Mouse (Mus musculus) ES-E14 (cell line): Measurements from ENCODE around the gene Tnfrsf1a. TPM values are rescaled to one million over a fixed set of nuclear protein-coding genes. Genes with fewer than 3 reads are reported as not detected.

Experiments used
- DNase-seq: peaks from one replicate; pipeline ENCODE4 v3.0.0-alpha.2; 2013; ENCODE audit warnings: low read depth, low spot score
- H3K27ac ChIP-seq: 2 replicates; pipeline ENCODE4 v1.5.1; 2012; ENCODE audit warnings: low read depth, mild to moderate bottlenecking, low read length, moderate library complexity, mixed read lengths; ENCODE audit not compliant: poor library complexity, insufficient read depth, severe bottlenecking
- H3K36me3 ChIP-seq: 2 replicates; pipeline ENCODE4 v1.6.1; 2012; ENCODE audit warnings: mild to moderate bottlenecking, low read length, moderate library complexity, mixed read lengths; ENCODE audit not compliant: control insufficient read depth, poor library complexity, insufficient read depth, severe bottlenecking
- H3K4me1 ChIP-seq, 2 experiments: fragments of 150-350 bp in 1 of 2; sonication (generic) in 1 of 2; 2 replicates each; pipeline ENCODE4 v1.6.1; 2012; ENCODE audit warnings: low read length in 2 of 2, mild to moderate bottlenecking in 1 of 2, mixed read lengths in 1 of 2; ENCODE audit not compliant: control insufficient read depth in 2 of 2, insufficient read depth in 2 of 2, poor library complexity in 1 of 2
- H3K4me3 ChIP-seq, 2 experiments: fragments of 150-350 bp in 1 of 2; sonication (generic) in 1 of 2; 2 replicates each; pipeline ENCODE4 v1.5.1; 2012; ENCODE audit warnings: low read length in 2 of 2, low read depth in 1 of 2, mild to moderate bottlenecking in 1 of 2, mixed read lengths in 1 of 2; ENCODE audit not compliant: insufficient read depth in 1 of 2, poor library complexity in 1 of 2, severe bottlenecking in 1 of 2
- H3K9ac ChIP-seq: 2 replicates; pipeline ENCODE4 v1.6.1; 2012; ENCODE audit warnings: low read depth, mild to moderate bottlenecking, low read length, mixed read lengths; ENCODE audit not compliant: poor library complexity, insufficient read depth, severe bottlenecking
- H3K9me3 ChIP-seq: fragments of 150-350 bp; sonication (generic); 2 replicates; pipeline ENCODE4 v1.6.1; 2012; ENCODE audit warnings: low read depth, mild to moderate bottlenecking, low read length; ENCODE audit not compliant: control insufficient read depth, insufficient read depth
- CHD2 ChIP-seq: IDR thresholded peaks from 2 replicates; pipeline ENCODE4 v1.6.1; 2014; ENCODE audit warnings: mild to moderate bottlenecking, low read depth, low read length, inconsistent platforms
- HCFC1 ChIP-seq: IDR thresholded peaks from 2 replicates; pipeline ENCODE4 v1.6.1; 2012; ENCODE audit warnings: low read length, inconsistent platforms, borderline replicate concordance; ENCODE audit not compliant: insufficient read depth
- MAFK ChIP-seq: IDR thresholded peaks from 2 replicates; pipeline ENCODE4 v1.6.1; 2014; ENCODE audit warnings: mild to moderate bottlenecking, low read depth, low read length, inconsistent platforms; ENCODE audit not compliant: insufficient read depth
- ZC3H11A ChIP-seq: IDR thresholded peaks from 2 replicates; pipeline ENCODE4 v1.6.1; 2012; ENCODE audit warnings: low read depth, mild to moderate bottlenecking, inconsistent platforms, low read length, borderline replicate concordance
- ZNF384 ChIP-seq: IDR thresholded peaks from 2 replicates; pipeline ENCODE4 v1.6.1; 2012; ENCODE audit warnings: low read depth, low read length, inconsistent platforms
- in situ Hi-C, 2 experiments: fragments of 600-800 bp; cut with MboI; formaldehyde crosslinking; loops; one replicate each; pipeline ENCODE4 v1.15.1; 2025; ENCODE audit warnings: low sequenced_read_pairs in 2 of 2, inconsistent platforms in 1 of 2; ENCODE audit not compliant: unreplicated experiment in 2 of 2
- total RNA-seq: library from RNA; depleted of rRNA; stranded (reverse); fragments of 300-350 nt; gene quantifications from 2 replicates; pipeline ENCODE4 v1.2.3, GENCODE M21; 2012

The Tnfrsf1a gene
- total RNA-seq, 1 experiment: 7.7 TPM

DNA sequence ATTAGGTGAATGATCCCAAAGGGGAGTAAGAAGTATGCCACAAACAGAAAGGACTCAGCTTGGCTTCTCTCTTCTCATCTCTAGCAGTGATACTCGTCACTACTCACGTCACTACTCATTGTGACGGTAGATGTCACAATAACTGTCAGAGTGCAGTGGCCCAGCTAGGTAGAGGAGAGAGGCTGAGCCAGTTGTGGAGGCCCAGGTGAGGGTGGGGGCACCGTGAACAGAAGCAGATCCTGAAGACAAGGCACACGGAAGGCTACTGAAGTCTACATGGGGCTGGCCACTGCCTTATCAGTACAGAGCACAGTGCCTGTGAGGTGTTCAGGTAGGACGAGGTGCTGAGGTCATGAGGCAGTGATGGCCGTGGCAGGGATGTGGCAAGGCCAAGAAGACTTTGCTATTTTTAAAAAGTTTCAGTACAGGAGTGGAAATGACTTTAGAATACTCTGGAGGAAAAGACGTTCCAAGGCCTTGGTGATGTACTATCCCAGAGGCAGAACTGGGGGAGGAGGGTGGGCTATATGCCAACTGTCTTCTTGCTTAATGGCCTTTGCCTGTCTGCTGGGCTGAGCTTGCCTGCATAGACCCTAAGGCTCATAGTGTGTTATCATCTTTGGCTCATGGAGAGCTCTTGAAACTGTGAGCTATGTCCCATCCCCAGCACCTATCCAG lies 2.3 kb downstream of the Tnfrsf1a start:
- H3K4me3 ChIP-seq: no peak overlapping the region
- H3K27ac ChIP-seq: no peak overlapping the region
- DNase-seq: no peak
- H3K36me3 ChIP-seq: peaks cover 2% of the 10 kb centered on the region; the same call in 1 of the 2 replicates
- H3K9me3 ChIP-seq: no peaks in the 10 kb centered on the region
- TF ChIP-seq CHD2 (no peak), HCFC1 (no peak), ZNF384 (no peak), ZC3H11A (no peak), MAFK (no peak)
- H3K4me1 ChIP-seq: peaks cover 11 to 33% of the 10 kb centered on the region in 2 experiments; a peak in 3 of 4 replicates
- in situ Hi-C loops: no loop called here
- H3K9ac ChIP-seq: no peak overlapping the region

DNA sequence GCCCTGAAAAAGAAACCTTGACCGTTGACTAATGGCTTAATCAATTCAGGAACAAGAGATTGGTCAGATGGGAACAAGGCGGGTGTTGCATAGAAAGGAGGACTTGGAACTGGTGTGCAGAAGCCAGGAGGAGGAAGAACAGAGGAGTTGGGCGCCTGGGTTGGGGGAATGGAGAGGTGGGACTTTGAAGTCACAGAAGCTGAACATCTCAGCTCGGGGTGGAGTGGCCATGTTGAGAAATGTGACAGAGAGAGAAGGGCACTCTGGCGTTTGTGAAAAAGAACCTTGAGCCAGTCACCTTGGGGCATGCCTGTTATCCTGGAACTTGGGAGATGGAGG lies 2.9 kb downstream of the Tnfrsf1a start:
- Histone ChIP-seq H3K36me3 (peaks cover 2% of the 10 kb centered on the region; the same call in 1 of the 2 replicates), H3K4me1 (peaks cover 11 to 31% of the 10 kb centered on the region in 2 experiments; a peak in 3 of 4 replicates), H3K4me3 (no peak overlapping the region), H3K9ac (no peak overlapping the region), H3K9me3 (no peaks in the 10 kb centered on the region), H3K27ac (no peak overlapping the region)
- in situ Hi-C loops: no loop called here
- TF ChIP-seq HCFC1 (no peak), ZNF384 (no peak), ZC3H11A (no peak), MAFK (no peak), CHD2 (no peak)
- DNase-seq: no peak

DNA sequence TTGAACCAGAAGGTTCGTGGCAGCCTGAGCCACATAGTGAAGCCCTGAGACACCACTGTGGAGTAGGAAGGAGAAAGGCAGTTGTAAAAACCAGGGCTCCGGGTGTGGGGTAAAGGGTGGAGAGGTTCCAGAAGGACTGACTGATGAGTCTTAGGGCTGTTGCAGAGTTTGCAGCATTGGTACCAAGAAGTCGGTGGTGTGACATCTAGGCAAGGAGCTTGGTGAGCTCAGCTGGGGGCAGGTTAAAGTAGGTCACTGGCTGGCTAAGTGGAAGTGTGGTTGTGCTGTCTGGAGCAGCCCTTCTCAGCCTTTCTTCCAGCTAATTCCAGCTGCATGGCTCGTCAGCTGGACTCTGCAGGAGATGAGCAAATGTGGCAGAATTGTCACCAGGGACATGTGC lies 3.6 kb downstream of the Tnfrsf1a start:
- H3K9me3 ChIP-seq: no peaks in the 10 kb centered on the region
- no peak for TF ChIP-seq MAFK
- TF ChIP-seq HCFC1: no peak
- TF ChIP-seq ZNF384: no peak
- no peak for TF ChIP-seq CHD2
- TF ChIP-seq ZC3H11A: no peak
- H3K4me3 ChIP-seq: no peak overlapping the region
- peaks cover 11 to 36% of the 10 kb centered on the region in 2 experiments; a peak in 3 of 4 replicates for H3K4me1 ChIP-seq
- in situ Hi-C loops: no loop called here
- no peak overlapping the region for H3K9ac ChIP-seq
- H3K36me3 ChIP-seq: peaks cover 8% of the 10 kb centered on the region; the same call in 1 of the 2 replicates
- DNase-seq: no peak
- no peak overlapping the region for H3K27ac ChIP-seq

DNA sequence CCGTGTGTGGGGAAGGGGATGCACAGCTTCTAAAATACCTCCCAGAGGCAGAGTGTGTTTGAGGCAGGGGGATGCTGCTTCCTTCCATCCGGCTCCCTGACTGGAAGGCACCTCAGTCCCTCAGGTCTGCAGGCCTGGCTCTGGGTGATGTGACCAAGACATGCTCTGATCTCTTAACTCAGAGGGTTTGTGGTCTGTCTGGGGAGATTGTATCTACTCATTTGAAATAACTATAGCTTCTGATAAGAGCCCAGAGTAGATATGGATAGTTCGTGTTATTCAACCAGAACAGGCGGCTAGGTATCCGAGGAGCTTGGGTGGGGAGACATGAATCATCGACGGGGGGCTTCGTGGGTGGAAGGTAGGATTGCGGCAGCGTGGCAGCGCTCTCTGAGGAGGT lies 4.1 kb downstream of the Tnfrsf1a start:
- Histone ChIP-seq H3K27ac (no peak overlapping the region), H3K36me3 (peaks cover 8% of the 10 kb centered on the region; the same call in 1 of the 2 replicates), H3K4me3 (no peak overlapping the region), H3K4me1 (peaks cover 11 to 34% of the 10 kb centered on the region in 2 experiments; a peak in 3 of 4 replicates), H3K9me3 (no peaks in the 10 kb centered on the region), H3K9ac (no peak overlapping the region)
- in situ Hi-C loops: no loop called here
- TF ChIP-seq ZC3H11A (no peak), ZNF384 (no peak), MAFK (no peak)
- no peak for DNase-seq

DNA sequence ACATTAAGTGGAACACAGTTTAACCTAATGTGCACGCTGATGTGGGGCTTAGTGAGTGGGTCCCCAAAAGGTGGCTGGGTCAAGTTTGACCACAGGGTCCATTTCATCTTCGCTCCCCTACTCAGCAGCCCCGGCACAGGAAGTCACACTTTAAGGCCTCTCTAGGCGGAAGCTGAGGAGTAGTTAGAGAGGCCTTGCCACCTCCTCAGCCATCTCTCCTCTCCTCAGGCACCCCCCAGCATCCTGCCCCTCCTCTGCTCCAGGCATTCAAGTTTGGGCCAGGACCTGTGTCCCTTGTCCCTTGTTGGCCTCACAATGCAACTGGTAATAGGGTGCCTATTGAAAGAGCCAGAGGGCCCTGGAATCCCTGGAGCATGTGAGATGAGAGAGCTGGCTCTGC lies 4.5 kb downstream of the Tnfrsf1a start:
- no peak overlapping the region for H3K9ac ChIP-seq
- TF ChIP-seq CHD2: no peak
- no peak for TF ChIP-seq ZNF384
- TF ChIP-seq ZC3H11A: no peak
- TF ChIP-seq MAFK: no peak
- TF ChIP-seq HCFC1: no peak
- H3K27ac ChIP-seq: no peak overlapping the region
- H3K9me3 ChIP-seq: no peaks in the 10 kb centered on the region
- DNase-seq: no peak
- peaks cover 9 to 29% of the 10 kb centered on the region in 2 experiments; a peak in 3 of 4 replicates for H3K4me1 ChIP-seq
- in situ Hi-C loops: no loop called here
- H3K36me3 ChIP-seq: peaks cover 8% of the 10 kb centered on the region; the same call in 1 of the 2 replicates
- H3K4me3 ChIP-seq: no peak overlapping the region
